Mouse (Mus musculus): Measurements from ENCODE around the gene Nfx1.
A peak's percentile ranks its signal among the peaks of the same experiment; 100 is the strongest.

The Nfx1 gene

DNA sequence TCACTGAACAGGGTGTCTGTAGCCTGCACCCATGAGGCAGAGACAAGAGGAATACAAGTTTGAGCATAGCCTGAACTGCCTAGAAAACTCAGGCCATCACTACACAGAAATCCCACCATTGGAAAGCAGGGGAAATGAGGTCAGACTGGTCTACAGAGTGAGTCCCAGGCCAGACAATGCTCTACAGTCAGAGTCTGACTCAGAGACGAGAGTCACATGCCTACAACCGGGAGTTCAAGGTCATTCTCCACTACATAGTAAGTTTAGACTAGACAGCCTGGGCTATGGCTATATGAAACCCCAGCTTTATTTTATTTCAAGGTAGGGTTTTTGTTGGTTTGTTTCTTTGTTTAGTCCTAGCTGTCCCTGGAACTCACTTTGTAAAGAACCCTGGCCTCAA, 78.2 kb downstream of the Nfx1 start:
- DNase-seq = no peak

DNA sequence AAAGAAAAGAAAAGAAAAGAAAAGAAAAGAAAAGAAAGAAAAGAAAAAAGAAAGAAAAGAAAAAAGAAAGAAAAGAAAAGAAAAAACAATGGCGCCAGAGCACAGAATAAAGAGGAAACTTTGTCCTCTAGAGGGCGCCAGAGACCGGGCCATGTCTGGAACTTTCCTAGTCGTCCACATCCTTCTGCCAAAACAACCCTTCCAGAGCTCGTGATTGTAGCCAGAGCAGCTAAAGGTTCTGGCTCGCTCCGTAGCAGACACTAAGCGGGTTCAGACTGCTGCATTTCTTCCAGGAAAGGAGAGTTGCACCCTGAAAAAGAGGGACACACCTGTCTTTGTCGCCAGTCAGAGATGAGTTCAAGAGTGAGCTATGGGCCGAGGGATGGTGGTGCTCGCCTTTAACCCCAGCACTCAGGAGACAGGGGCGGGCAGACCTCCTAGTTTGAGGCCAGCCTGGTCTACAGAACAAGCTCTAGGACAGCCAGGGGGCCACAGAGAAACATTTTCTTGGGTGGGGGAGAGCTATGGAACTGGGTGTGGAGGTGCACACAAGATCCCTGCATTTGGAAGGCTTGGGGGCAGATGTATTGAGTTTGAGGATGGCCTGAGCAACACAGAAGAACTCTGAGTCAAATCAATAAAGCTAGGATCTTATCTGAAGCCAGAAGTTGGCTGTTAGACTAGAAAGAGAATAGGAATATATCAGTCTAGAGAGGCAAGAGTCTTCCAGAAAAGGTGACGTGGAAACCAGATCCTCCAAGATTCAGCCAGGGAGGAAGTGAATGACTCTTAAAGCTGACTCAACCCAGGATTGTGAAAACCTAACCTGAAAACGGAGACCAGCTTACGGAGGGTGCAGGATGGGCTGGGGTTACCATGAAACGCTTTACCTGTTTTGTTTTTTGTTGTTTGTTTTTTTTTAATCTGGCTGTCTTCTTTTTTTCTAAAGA, 80.3 kb downstream of the Nfx1 start:
- DNase-seq = peak; percentile 96

DNA sequence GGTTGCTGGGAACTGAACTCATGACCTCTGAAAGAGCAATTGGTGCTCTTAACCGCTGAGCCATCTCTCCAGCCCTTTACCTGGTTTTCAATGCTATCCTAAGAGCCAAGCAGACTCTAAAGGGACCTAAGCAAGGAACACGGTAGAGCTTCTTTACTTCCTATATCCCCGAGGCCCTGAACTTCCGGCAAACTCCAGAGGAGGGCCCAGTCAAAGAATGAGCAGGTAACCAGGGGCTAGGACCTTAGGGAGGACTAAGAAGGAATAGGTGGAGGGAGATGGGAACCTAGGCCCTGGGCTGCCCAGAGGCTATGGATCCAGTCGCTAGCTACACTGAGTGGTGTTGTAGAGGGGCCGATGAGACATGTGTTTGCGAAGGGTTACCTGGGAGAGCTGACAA, 81.1 kb downstream of the Nfx1 start:
- DNase-seq = no peak

DNA sequence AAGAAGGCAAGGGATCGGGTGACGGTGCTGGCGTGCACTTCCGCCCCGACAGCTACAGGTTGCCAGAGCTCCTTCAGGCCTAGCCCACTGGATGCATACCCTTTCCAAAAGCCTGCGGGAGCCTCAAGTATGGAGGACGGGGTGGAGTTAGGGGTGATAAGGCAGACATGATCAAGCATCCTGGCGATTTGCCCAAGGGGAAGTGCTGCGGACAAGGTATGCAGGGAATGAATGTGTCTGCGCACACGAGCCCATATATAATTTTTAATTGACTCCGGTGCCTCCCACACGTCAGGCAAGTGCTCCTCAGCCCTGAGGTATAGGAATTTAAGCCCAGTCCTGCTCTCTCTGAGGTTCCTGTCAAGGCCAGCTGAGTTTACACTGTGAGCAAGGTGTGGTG, 84.4 kb downstream of the Nfx1 start:
- no peak for DNase-seq

DNA sequence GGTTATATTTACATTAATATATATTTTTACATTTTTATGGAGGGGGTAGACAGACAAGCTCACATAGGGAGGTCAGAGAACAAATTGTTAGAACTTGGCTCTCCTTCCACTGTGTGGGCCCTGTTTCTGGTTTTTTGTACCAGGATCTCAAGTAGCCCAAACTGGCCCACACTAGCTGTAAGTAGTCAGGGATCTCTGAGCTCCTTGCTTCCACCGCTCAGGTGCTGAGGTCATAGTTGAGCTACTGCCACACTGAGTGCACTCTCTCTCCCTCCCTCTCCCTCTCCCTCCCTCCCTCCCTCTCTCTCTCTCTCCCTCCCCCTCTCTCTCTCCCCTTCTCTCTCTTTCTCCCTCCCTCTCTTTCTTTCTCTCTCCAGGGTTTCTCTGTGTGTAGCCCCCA, 85.5 kb downstream of the Nfx1 start:
- DNase-seq = no peak

DNA sequence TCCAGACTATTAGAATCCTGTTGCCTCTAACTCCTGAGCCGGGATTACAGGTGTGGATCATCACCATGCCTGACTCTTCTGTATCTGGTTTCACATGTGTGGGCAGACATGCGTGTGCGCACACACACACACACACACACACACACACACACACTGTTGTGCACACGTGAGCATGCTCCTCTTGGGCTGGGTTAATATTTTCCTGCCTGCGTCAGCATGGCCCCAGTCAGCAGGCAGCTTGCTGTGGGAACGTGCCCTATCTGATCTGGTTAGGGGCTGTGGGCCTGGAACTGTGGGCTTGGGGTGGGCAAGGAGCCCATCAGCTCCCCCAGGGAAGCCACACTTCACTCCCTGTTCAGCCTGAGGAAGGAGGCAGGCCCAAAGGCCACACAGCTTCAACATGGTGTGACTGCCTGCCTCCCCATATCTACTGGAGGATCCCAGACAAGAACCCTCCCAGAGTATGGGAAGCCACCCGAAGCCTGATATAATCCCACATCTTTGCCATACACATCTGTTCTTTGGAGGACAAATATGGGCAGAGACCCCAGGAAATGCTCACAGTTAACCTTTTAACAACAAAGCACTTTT, 86.1 kb downstream of the Nfx1 start:
- no peak for DNase-seq

DNA sequence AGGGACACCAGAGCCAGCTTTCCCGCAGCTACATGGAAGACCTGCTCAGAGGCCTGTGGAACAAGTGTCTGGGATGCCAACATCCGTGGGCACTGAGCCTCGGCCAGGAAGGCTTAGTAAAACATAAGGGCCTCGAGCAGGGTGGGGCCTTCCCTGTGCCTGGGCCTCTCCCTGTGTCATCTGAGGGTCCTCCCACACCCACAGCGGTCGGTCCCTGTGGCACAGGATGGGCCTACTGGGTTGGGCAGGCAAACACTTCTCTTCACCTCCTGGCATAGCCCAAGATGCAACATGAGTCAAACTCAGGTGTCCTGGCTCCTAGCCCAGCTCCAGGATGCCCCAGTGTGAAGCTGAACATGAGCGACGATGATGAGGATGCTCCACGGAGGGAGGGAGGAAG, 86.7 kb downstream of the Nfx1 start:
- no peak for DNase-seq

DNA sequence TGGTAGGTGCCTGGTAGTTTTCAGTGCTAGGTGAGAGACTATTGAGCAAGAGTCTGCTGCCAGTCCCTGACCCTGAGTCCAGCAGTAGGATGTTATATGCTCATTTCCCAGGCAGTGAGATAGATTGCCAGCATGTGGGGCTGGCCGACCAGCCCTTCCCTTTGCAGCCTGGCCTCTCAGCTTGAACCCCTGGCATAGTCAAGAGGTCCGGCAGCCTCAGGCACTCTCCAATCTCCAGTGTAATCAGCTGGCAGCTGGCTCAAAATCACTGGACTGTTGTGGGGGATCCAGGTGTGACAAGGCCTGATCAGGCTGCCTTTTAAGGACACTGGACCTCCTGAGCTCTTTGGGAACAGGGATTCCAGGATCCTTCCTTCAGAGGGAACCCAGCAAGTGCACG, 92.6 kb downstream of the Nfx1 start:
- no peak for DNase-seq

DNA sequence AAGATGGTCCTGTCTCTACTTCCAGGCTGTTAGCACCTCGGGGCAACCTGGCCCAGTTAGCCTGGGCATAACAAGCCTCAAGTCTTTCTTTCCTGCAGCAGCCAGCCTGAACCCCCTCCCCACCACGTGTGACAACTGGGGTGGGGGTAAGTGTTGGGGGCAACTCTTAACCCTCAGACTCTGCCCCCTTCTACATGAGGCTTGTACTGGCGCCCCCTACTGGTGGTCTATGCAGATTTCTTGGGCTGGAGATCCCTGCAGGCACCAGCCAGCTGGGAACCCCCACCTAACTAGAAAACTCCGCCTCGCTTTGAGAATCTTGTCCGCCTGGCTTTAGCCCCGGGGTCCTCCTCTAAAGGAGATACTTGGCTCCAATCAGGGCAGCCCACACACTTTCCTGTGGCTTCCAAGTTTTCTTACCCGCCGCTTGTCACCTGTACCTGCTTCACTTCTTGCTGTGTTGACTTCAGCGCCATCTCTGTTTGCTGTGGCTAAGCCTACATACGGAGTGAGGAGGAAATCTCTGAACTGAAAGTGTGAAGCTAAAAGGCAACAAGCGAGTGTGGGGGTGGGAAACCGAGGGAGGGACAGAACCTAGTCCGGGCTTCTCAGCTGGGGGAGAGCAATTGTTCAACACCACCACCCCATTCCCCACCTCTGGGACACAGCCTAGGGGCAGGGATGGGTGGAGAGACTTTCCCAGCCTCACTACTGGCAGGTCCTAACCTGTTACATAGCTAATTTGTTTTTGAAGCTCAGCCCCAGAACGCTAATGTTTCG, 93.4 kb downstream of the Nfx1 start:
- no peak for DNase-seq

DNA sequence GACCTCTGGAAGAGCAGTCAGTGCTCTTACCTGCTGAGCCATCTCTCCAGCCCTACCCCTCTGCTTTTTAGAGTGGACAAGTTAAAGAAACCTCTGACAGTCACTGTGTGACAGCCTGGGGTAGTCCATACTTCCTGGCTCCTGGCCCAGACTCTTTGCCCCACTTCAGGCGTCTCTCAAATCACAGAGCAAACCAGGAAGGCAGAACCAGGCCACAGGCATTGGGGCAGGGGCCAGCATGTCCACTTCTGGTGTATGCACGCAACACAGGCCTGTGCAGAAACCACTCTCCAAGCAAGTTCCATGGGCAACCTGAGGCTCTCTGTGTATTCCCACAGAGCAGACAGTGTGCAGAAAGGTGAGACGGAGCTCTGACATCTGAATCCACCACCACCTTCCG, 94.5 kb downstream of the Nfx1 start:
- DNase-seq = no peak

DNA sequence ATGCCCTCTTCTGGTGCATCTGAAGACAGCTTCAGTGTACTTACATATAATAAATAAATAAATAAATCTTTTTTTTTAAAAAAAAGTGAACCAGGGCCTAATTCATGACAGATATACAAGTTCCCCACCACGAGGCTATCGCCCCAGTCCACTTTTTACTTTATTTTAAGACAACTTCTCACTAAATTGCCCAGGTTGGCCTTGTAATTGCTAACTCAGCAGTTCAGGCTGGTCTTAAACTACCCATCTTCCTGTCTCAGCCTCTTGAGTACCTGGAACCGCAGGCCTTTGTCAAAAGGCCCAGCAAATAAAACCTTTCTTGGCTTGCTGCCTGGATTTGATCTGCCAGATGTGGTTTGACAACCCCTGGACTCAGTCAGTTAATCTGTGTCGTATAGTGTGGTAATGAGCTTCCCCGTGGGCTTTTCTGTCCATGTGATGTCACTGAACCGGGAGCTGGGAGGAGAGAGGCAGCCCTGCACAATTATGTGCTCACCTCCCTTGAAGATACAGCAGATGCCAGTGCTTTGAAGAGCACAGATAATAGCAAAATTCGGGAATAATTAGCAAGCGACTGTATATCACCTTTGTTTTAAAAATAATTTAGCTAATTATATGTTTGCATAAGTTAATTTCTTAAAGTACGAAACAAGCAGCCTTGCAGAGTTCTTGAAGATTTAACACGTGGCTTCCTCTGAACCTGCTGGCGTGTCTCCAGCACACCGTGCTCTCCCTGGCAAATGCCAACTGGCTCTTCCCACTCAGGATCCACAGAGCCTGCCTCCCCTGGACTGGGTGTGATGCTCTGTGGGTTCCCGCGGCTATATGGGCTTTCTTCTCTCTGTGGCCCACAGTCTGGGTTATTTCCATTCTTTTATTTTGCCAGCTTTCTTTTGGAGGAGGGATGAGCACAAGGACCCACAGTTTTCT, 101.1 kb downstream of the Nfx1 start:
- DNase-seq = no peak

DNA sequence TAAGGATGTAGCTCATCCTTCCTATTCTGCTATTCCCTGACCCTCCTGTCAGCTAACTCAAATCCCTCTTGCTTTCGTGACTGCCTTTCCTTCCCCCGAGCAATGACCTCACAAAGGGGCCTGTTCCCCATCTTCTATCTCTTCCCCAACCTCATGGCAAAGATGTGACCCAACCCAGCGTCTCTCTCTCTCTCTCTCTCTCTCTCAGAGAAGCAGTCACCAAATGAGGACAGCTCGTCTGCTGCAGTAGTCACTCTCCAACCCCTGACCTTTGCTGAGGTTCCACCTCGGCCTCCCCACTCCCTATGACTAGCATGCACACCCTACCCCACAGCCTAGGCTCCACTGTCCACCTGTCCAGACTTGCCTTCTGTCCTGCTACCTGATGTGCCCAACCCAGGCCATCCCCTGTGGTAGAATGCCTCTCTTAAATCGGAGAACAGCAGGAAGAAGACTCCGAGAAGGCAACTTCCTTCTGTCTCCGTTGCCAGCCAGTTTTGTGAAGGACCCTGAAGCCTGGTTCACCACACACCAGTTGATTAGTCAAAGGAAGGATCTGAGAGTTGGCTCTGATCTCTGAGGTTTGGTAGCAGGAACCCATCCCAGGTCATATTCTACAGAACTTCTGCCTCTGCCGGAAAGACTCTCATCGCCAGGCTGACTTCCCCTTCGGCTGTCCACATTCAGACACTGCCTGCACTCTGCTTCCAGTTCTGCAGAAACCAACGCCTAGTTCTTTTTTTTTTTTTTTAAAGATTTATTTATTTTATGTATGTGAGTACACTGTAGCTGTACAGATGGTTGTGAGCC, 102.5 kb downstream of the Nfx1 start:
- DNase-seq = no peak

DNA sequence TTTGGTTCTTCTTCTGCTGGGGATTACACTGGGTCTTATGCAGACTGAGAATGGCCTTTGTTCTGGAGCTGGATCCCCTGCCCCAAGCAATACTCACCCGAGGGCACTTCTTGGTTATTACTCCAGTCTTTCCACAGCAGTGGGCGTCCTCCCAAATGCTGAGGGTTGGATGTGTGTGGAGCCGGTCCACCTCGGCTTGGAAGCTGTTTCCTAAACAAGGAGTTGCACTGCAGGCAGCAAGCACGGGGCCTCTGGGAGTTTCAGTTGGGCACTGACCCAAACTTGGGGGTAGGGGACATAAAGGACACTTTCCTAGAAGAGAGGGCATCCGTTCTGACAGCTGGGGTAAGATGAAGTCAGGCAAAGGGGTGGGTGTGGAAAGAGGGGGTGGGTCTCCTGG, 103.8 kb downstream of the Nfx1 start:
- no peak for DNase-seq

Data from right cerebral cortex, postnatal 4 days (tissue).